28 mouse cellular contexts compared by ENCODE assay signal in genomic region chr8:61528642-61529041, GRCm38 (mm10). TPM values are rescaled to one million over a fixed set of nuclear protein-coding genes. Genes with fewer than 3 reads are reported as not detected.
A peak's percentile ranks its signal among the peaks of the same experiment; 100 is the strongest.
DNase-seq lines count a peak whose midpoint lies in the region; ATAC-seq lines count a peak whose summit lies in the region.
"Had no signal": no experiment of that assay in that cellular context is flagged by ENCODE, and none has a peak within 500 bp of the region (broad histone marks: within the 10 kb centered on the region; RNA-seq: fewer than 3 reads in every experiment).

No protein-coding gene starts in this region.

- H3K9me3 ChIP-seq in stomach, embryonic 15.5 days: no peaks in the 10 kb centered on the region
- H3K9me3 ChIP-seq: forebrain, embryonic 15.5 days; heart, embryonic 15.5 days; hindbrain, embryonic 13.5 days; liver, embryonic 15.5 days; lung, embryonic 15.5 days; neural tube, embryonic 15.5 days had no signal

- H3K4me3 ChIP-seq in stomach, embryonic 15.5 days (replicated peaks): no peak overlapping the region
- H3K4me3 ChIP-seq: forebrain, embryonic 15.5 days; heart, embryonic 15.5 days; hindbrain, embryonic 13.5 days; liver, embryonic 15.5 days; lung, embryonic 15.5 days; neural tube, embryonic 15.5 days had no signal

- DNase-seq in gastrocnemius, postnatal 25 days: peak; percentile 29
- no peak for DNase-seq in gastrocnemius, adult 8-10 months (ENCODE audit: low spot score in 2 of 2)
- DNase-seq in R1 (ENCODE audit: low read depth, low spot score): peak; percentile 23
- no peak for DNase-seq in urinary bladder, postnatal 14 days (ENCODE audit: low spot score)
- no peak for DNase-seq in ovary, postnatal 14 days (ENCODE audit: low spot score)
- DNase-seq: adrenal gland, adult 8-10 months; cerebellum, adult 11-12 months; cerebellum, postnatal 10 days; gastrocnemius, postnatal 36 days; heart, postnatal 36 days; kidney, adult 9 months; kidney, postnatal 25 days; right cerebral cortex, postnatal 14 days; thymus, adult 2 months; thymus, postnatal 4 days had no signal

- no peak overlapping the region for H3K4me2 ChIP-seq in stomach, embryonic 15.5 days
- H3K4me2 ChIP-seq: forebrain, embryonic 15.5 days; heart, embryonic 15.5 days; hindbrain, embryonic 13.5 days; liver, embryonic 15.5 days; lung, embryonic 15.5 days; midbrain, embryonic 11.5 days; neural tube, embryonic 15.5 days had no signal

- H3K4me1 ChIP-seq in stomach, embryonic 15.5 days: no peaks in the 10 kb centered on the region
- H3K4me1 ChIP-seq: forebrain, embryonic 15.5 days; heart, embryonic 15.5 days; hindbrain, embryonic 13.5 days; liver, embryonic 15.5 days; lung, embryonic 15.5 days; neural tube, embryonic 15.5 days had no signal

- no peak overlapping the region for H3K9ac ChIP-seq in stomach, embryonic 15.5 days
- H3K9ac ChIP-seq: forebrain, embryonic 15.5 days; heart, embryonic 15.5 days; hindbrain, embryonic 13.5 days; liver, embryonic 15.5 days; lung, embryonic 15.5 days; neural tube, embryonic 15.5 days had no signal

- WGBS in stomach, embryonic 15.5 days: 62% methylated on average over 6 of the region's 6 CpGs

- no peaks in the 10 kb centered on the region for H3K27me3 ChIP-seq in stomach, embryonic 15.5 days (replicated peaks)
- H3K27me3 ChIP-seq: forebrain, embryonic 15.5 days; heart, embryonic 15.5 days; hindbrain, embryonic 13.5 days; liver, embryonic 15.5 days; lung, embryonic 15.5 days; neural tube, embryonic 15.5 days; Patski had no signal

- peak overlapping the region; percentile 31; the same call in 1 of the 2 replicates for H3K27ac ChIP-seq in stomach, embryonic 15.5 days
- H3K27ac ChIP-seq: forebrain, embryonic 15.5 days; heart, embryonic 15.5 days; hindbrain, embryonic 13.5 days; liver, embryonic 15.5 days; lung, embryonic 15.5 days; macrophage; neural tube, embryonic 15.5 days had no signal

- peaks cover 18% of the 10 kb centered on the region; the same call in 1 of the 2 replicates for H3K36me3 ChIP-seq in stomach, embryonic 15.5 days
- H3K36me3 ChIP-seq: forebrain, embryonic 15.5 days; hindbrain, embryonic 13.5 days; neural tube, embryonic 15.5 days had no signal

- ATAC-seq in megakaryocyte progenitor cell, adult 5-6 weeks (replicated peaks; ENCODE audit: poor library complexity): peak; percentile 71
- ATAC-seq in stomach, embryonic 15.5 days (ENCODE audit: insufficient read depth, low FRiP score, low read depth): no peak
- ATAC-seq: activated CD4-positive, CD25-positive, alpha-beta regulatory T cell, adult 4 months; CD4-positive, CD25-positive, alpha-beta regulatory T cell, adult 4 months; forebrain, embryonic 15.5 days; Patski had no signal

RNA-seq across cellular contexts. Expression of gene Cbr4, which starts 41.1 kb away (rescaled TPM):
- 10 to 100 TPM; 31.5 to 34.4 TPM for total RNA-seq in gastrocnemius, postnatal 25 days (2021)
- total RNA-seq in gastrocnemius, adult 8-10 months (2022): 10 to 100 TPM; 29.5 to 38.0 (median 35.8) TPM
- total RNA-seq in megakaryocyte progenitor cell, adult 5-6 weeks (2015): 22.8 and 22.9 TPM in 2 replicates
- 48.4 and 65.7 TPM in 2 replicates for total RNA-seq in megakaryocyte progenitor cell, adult 5-6 weeks (2017)
- 29.9 and 30.1 TPM in 2 replicates for polyA plus RNA-seq in stomach, embryonic 15.5 days (2015; fragmentation: Nextera tagmentation; extraction: Ambion mirVana)

Comparison
In these comparisons a context has a peak if more than half of its experiments do, and no peak if none do; other contexts are left out.
1. DNase-seq: peak in gastrocnemius, postnatal 25 days (single experiment) and R1 (single experiment); none in gastrocnemius, adult 8-10 months (0 of 2), urinary bladder, postnatal 14 days (single experiment) and ovary, postnatal 14 days (single experiment).